Mouse (Mus musculus) midbrain, postnatal 0 days (tissue): ENCODE results near the gene Glycam1. TPM values are rescaled to one million over a fixed set of nuclear protein-coding genes. Genes with fewer than 3 reads are reported as not detected.
"Not testable (repeated sequence)": the region's sequence is repeated elsewhere in the genome, so short reads cannot be mapped to it uniquely, and the experiment has no call there.

Experiments
- ATAC-seq: fragments of 200-750 bp; cut with Nextera tagmentation; 2 replicates; pipeline ENCODE4 v1.8.0; 2017; ENCODE audit warnings: moderate number of reproducible peaks, mild to moderate bottlenecking, moderate TSS enrichment, moderate library complexity; ENCODE audit not compliant: low FRiP score
- DNase-seq: peaks from one replicate; pipeline ENCODE4 v3.0.0-alpha.2; 2015; ENCODE audit warnings: low spot score
- H3K27ac ChIP-seq: fragments of 300-500 bp; sonication (generic); 2 replicates; pipeline ENCODE4 v1.5.1; 2014; ENCODE audit warnings: low read depth, mild to moderate bottlenecking, low read length, mixed read lengths
- H3K27me3 ChIP-seq: fragments of 300-500 bp; sonication (generic); 2 replicates; pipeline ENCODE4 v1.6.1; 2014; ENCODE audit warnings: low read length, control low read depth, mixed read lengths; ENCODE audit not compliant: insufficient read depth
- H3K36me3 ChIP-seq: fragments of 300-500 bp; sonication (generic); 2 replicates; pipeline ENCODE4 v1.6.1; 2014; ENCODE audit warnings: low read length, control low read depth, mixed read lengths; ENCODE audit not compliant: insufficient read depth
- H3K4me1 ChIP-seq: fragments of 300-500 bp; sonication (generic); 2 replicates; pipeline ENCODE4 v1.6.1; 2014; ENCODE audit warnings: mild to moderate bottlenecking, control low read depth, antibody characterized with exemption, low read length, mixed read lengths; ENCODE audit not compliant: insufficient read depth
- H3K4me2 ChIP-seq: fragments of 300-500 bp; sonication (generic); 2 replicates; pipeline ENCODE4 v1.6.1; 2014; ENCODE audit warnings: low read depth, mild to moderate bottlenecking, low read length, mixed read lengths; ENCODE audit not compliant: poor library complexity, severe bottlenecking
- H3K4me3 ChIP-seq: fragments of 300-500 bp; sonication (generic); 2 replicates; pipeline ENCODE4 v1.5.1; 2014; ENCODE audit warnings: low read depth, mild to moderate bottlenecking, low read length, moderate library complexity
- H3K9ac ChIP-seq: fragments of 300-500 bp; sonication (generic); replicated peaks from 2 replicates; pipeline ENCODE4 v1.6.1; 2014; ENCODE audit warnings: mild to moderate bottlenecking, low read length, moderate library complexity, mixed read lengths; ENCODE audit not compliant: poor library complexity, severe bottlenecking
- H3K9me3 ChIP-seq: fragments of 300-500 bp; sonication (generic); 2 replicates; pipeline ENCODE4 v1.6.1; 2016; ENCODE audit warnings: low read length, control low read depth
- CTCF ChIP-seq: IDR thresholded peaks from 2 replicates; pipeline ENCODE4 v1.5.1; 2016; ENCODE audit warnings: antibody characterized with exemption, mild to moderate bottlenecking
- WGBS: fragments of 180-500 bp; shearing (Covaris S2); extraction: QIAGEN DNeasy Blood & Tissue Kit; methylation state at CpG from one replicate; pipeline ENCODE4 v1.1.7; 2014; 5-methylcytosine and 5-hydroxymethylcytosine counted together
- polyA plus RNA-seq: library from polyadenylated mRNA; unstranded; fragments of >200 nt; fragmentation: Nextera tagmentation; extraction: Ambion mirVana; gene quantifications from 2 replicates; pipeline ENCODE4 v1.2.1, GENCODE M21; 2015
- total RNA-seq: library from RNA; depleted of rRNA; stranded (reverse); fragments of >200 nt; gene quantifications from 2 replicates; pipeline ENCODE4 v1.2.3, GENCODE M21; 2014; rRNA removed

Glycam1 gene
- total RNA-seq (not detected in 2 replicates), polyA plus RNA-seq (not detected in 2 replicates)

- no peaks in the 10 kb centered on the region for H3K36me3 ChIP-seq
- H3K4me3 ChIP-seq = no peak within 1 kb of the TSS
- ATAC-seq = no peak
- H3K4me2 ChIP-seq = no peak within 1 kb of the TSS
- no peaks in the 10 kb centered on the region for H3K9me3 ChIP-seq
- no peaks in the 10 kb centered on the region for H3K4me1 ChIP-seq
- H3K27ac ChIP-seq = no peak within 1 kb of the TSS
- no peaks in the 10 kb centered on the region for H3K27me3 ChIP-seq
- no peak for DNase-seq
- H3K9ac ChIP-seq = no peak within 1 kb of the TSS
- no peak for TF ChIP-seq CTCF
Measured at GRCm38 (mm10) chr15:103564981-103565380, at the start of gene Glycam1. Glycam1 (minus strand) TSS chr15:103565081.

GRCm38 (mm10) chr15:103604481-103604880 lies 39.6 kb upstream of the Glycam1 start:
- DNase-seq = no peak

DNA sequence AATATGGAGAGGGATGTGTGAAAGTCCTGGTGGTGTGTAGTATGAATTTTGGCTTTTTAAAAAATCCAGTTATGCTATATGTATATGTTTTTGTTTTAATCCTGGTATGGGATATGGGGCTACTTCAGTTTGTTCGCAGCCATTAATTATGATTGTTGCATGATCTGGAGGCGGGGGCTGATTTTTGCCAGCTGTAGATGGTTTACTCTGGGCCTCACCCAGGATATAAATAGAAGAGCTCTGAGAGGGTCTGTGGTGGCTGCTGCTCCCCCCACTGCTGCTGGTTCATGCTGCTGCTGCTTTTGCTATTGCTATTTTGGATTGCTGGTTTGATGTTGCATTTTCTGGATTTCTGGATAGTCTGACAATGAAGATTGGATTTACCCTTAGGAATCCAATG lies 25.9 kb upstream of the Glycam1 start:
- H3K27ac ChIP-seq = no peak overlapping the region
- no peaks in the 10 kb centered on the region for H3K4me1 ChIP-seq
- TF ChIP-seq CTCF = no peak
- H3K4me3 ChIP-seq = no peak overlapping the region
- H3K9me3 ChIP-seq = no peaks in the 10 kb centered on the region
- H3K9ac ChIP-seq = no peak overlapping the region
- H3K4me2 ChIP-seq = no peak overlapping the region
- H3K27me3 ChIP-seq = no peaks in the 10 kb centered on the region
- ATAC-seq (no peak), DNase-seq (no peak)
- H3K36me3 ChIP-seq = no peaks in the 10 kb centered on the region
- 88% methylated on average over 2 of the region's 2 CpGs for WGBS

More at GRCm38 (mm10) chr15:103604481-103604880, 39.6 kb upstream of the Glycam1 start:
- H3K4me2 ChIP-seq = no peak overlapping the region
- H3K4me3 ChIP-seq = no peak overlapping the region
- H3K9me3 ChIP-seq = no peaks in the 10 kb centered on the region
- no peak for ATAC-seq
- H3K27me3 ChIP-seq = no peaks in the 10 kb centered on the region
- WGBS = 88% methylated on average over 1 of the region's 1 CpGs
- no peaks in the 10 kb centered on the region for H3K4me1 ChIP-seq
- TF ChIP-seq CTCF = no peak
- H3K36me3 ChIP-seq = no peaks in the 10 kb centered on the region
- no peak overlapping the region for H3K9ac ChIP-seq
- H3K27ac ChIP-seq = no peak overlapping the region

GRCm38 (mm10) chr15:103587752-103588151 lies 22.9 kb upstream of the Glycam1 start:
- not testable (repeated sequence) for ATAC-seq, H3K4me2 ChIP-seq, H3K27ac ChIP-seq, H3K4me3 ChIP-seq, H3K27me3 ChIP-seq, H3K4me1 ChIP-seq, H3K9ac ChIP-seq, DNase-seq, H3K9me3 ChIP-seq, H3K36me3 ChIP-seq
- WGBS = 90% methylated on average over 4 of the region's 4 CpGs

GRCm38 (mm10) chr15:103585876-103586275 lies 21.0 kb upstream of the Glycam1 start:
- no peak overlapping the region for H3K4me3 ChIP-seq
- no peak for DNase-seq
- no peaks in the 10 kb centered on the region for H3K9me3 ChIP-seq
- 72% methylated on average over 2 of the region's 2 CpGs for WGBS
- no peak overlapping the region for H3K27ac ChIP-seq
- no peak overlapping the region for H3K9ac ChIP-seq
- no peaks in the 10 kb centered on the region for H3K27me3 ChIP-seq
- no peak overlapping the region for H3K4me2 ChIP-seq
- H3K4me1 ChIP-seq = no peaks in the 10 kb centered on the region
- ATAC-seq = no peak
- no peaks in the 10 kb centered on the region for H3K36me3 ChIP-seq
- no peak for TF ChIP-seq CTCF

GRCm38 (mm10) chr15:103552096-103552690 lies 12.7 kb downstream of the Glycam1 start:
- Histone ChIP-seq H3K27me3 (no peaks in the 10 kb centered on the region), H3K9me3 (no peaks in the 10 kb centered on the region), H3K4me3 (no peak overlapping the region), H3K9ac (no peak overlapping the region), H3K27ac (no peak overlapping the region), H3K36me3 (no peaks in the 10 kb centered on the region), H3K4me2 (no peak overlapping the region), H3K4me1 (no peaks in the 10 kb centered on the region)
- 44% methylated on average over 3 of the region's 3 CpGs for WGBS
- ATAC-seq (peak; percentile 66), DNase-seq (peak; percentile 84)
- peak; percentile 90 for TF ChIP-seq CTCF
